Mouse (Mus musculus): ENCODE results near the gene Rdh9. TPM values are rescaled to one million over a fixed set of nuclear protein-coding genes. Genes with fewer than 3 reads are reported as not detected.
A peak's percentile ranks its signal among the peaks of the same experiment; 100 is the strongest.
"Not testable (repeated sequence)": the region's sequence is repeated elsewhere in the genome, so short reads cannot be mapped to it uniquely, and the experiment has no call there.

Rdh9 gene
- polyA plus RNA-seq, 1 experiment from 2014 or later: 0.38 TPM

GRCm38 (mm10) chr10:127751548-127751947 is 24.6 kb upstream of the Rdh9 start, which contains the start of gene Gpr182:
Gpr182 (minus strand) TSS chr10:127751732.
- Histone ChIP-seq H3K9me3 (ENCODE audit: control insufficient read depth, low read length) (no peaks in the 10 kb centered on the region), H3K4me3 (ENCODE audit: low read depth, low read length) (no peak within 1 kb of the TSS), H3K9ac (ENCODE audit: low read depth, low read length) (no peak within 1 kb of the TSS), H3K4me2 (ENCODE audit: low read depth, low read length) (0 out of 2 replicates have a peak within 1 kb of the TSS, but pooled peaks have one; percentile 12), H3K4me1 (ENCODE audit: control insufficient read depth, insufficient read depth, low read length) (no peaks in the 10 kb centered on the region), H3K36me3 (ENCODE audit: control insufficient read depth, insufficient read depth, low read length) (peaks cover 17% of the 10 kb centered on the region), H3K27ac (replicated peaks; ENCODE audit: low read depth, low read length) (no peak within 1 kb of the TSS), H3K27me3 (replicated peaks; ENCODE audit: control insufficient read depth, insufficient read depth, low read length) (no peaks in the 10 kb centered on the region)
- 37% methylated on average over 8 of the region's 8 CpGs for WGBS
- DNase-seq (ENCODE audit: low spot score) (no peak), ATAC-seq (ENCODE audit: low read depth) (no peak)

DNA sequence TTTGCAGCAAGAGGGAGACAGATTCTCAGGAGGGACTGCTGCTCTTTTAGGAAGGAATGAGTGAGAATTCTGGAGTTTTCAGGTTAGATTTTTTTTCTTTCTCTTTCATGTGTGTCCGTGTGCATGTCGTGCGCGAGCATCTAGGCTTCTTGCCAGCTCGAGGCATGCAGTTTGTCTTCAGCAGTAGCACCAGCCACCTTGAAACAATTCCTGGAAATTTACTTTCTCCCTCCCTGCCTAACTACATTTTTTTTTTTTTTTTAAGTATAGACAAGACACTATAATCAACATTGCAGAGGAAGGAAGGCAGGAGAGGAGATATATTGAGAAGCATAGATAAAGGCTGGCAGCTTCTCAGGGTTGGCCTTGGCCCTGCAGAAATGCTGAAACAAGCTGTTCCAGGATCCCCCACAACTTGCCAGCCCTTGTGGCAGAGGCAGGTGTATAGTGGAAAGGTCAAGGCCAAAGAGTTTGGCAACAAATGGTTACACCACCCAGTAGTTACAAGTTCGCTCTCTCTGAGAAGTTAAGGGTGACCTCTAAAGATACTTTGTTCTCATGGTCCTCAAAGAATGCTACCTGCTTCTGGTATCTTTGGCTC is 21.5 kb upstream of the Rdh9 start:
- DNase-seq (ENCODE audit: low spot score): no peak
- WGBS: 55% methylated on average over 6 of the region's 6 CpGs

GRCm38 (mm10) chr10:127755246-127755645 is 20.9 kb upstream of the Rdh9 start:
- 70% methylated on average over 3 of the region's 3 CpGs for WGBS
- no peak overlapping the region for H3K9ac ChIP-seq (ENCODE audit: low read depth, low read length)
- H3K27ac ChIP-seq (replicated peaks; ENCODE audit: low read depth, low read length): no peak overlapping the region
- no peak overlapping the region for H3K4me2 ChIP-seq (ENCODE audit: low read depth, low read length)
- no peaks in the 10 kb centered on the region for H3K27me3 ChIP-seq (replicated peaks; ENCODE audit: control insufficient read depth, insufficient read depth, low read length)
- H3K4me1 ChIP-seq (ENCODE audit: control insufficient read depth, insufficient read depth, low read length): no peaks in the 10 kb centered on the region
- no peak for ATAC-seq (ENCODE audit: low read depth)
- H3K4me3 ChIP-seq (ENCODE audit: low read depth, low read length): no peak overlapping the region
- no peaks in the 10 kb centered on the region for H3K36me3 ChIP-seq (ENCODE audit: control insufficient read depth, insufficient read depth, low read length)
- no peaks in the 10 kb centered on the region for H3K9me3 ChIP-seq (ENCODE audit: control insufficient read depth, low read length)
- no peak for DNase-seq (ENCODE audit: low spot score)

More for the DNA sequence above, 21.5 kb upstream of the Rdh9 start:
- H3K4me3 ChIP-seq (ENCODE audit: low read depth, low read length): no peak overlapping the region
- no peak overlapping the region for H3K4me2 ChIP-seq (ENCODE audit: low read depth, low read length)
- no peaks in the 10 kb centered on the region for H3K27me3 ChIP-seq (replicated peaks; ENCODE audit: control insufficient read depth, insufficient read depth, low read length)
- H3K9ac ChIP-seq (ENCODE audit: low read depth, low read length): no peak overlapping the region
- ATAC-seq (ENCODE audit: low read depth): no peak
- H3K9me3 ChIP-seq (ENCODE audit: control insufficient read depth, low read length): no peaks in the 10 kb centered on the region
- H3K27ac ChIP-seq (replicated peaks; ENCODE audit: low read depth, low read length): no peak overlapping the region
- H3K4me1 ChIP-seq (ENCODE audit: control insufficient read depth, insufficient read depth, low read length): no peaks in the 10 kb centered on the region
- H3K36me3 ChIP-seq (ENCODE audit: control insufficient read depth, insufficient read depth, low read length): no peaks in the 10 kb centered on the region

DNA sequence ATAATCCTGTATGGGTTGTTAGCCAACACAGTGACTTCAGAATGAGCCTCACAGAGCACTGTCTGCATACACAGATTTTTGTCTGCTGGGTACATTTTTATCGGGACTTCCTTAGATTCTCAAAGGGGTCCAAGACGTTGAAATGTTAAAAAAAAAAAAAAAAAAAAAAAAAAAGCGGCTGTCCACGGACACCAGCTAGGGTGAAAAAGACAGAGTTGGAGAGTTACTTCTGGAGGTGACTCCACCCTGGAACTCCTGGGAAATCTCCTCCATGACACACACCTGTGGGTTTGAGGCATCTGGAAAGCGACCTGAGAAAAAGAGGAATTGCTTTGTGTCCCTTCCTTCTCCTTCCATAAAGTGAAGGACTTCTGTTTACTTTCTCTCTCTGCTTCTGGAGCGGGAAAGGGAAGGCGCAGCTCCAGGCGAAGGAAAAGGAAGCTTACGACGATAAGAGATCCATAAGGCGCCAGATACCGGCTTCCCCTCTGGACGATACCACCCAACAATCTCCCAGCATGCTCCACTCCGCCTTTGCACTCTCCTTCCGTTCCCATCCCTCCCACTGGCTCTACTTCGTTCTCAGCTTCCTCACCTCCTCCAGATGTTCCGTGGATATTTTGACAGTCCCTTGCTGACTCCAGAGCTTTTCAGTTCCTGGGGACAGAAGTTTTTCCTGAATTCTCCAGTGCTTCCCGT is 20.3 kb upstream of the Rdh9 start:
- 38% methylated on average over 18 of the region's 18 CpGs for WGBS
- Histone ChIP-seq H3K9ac (ENCODE audit: low read depth, low read length) (no peak overlapping the region), H3K4me3 (ENCODE audit: low read depth, low read length) (peak overlapping the region; percentile 7; the same call in 1 of the 2 replicates)

GRCm38 (mm10) chr10:127759181-127760110 is 16.7 kb upstream of the Rdh9 start, which contains the start of the genes Rdh1 and Rdh16f1:
Rdh1 (plus strand) TSS chr10:127759721.
Rdh16f1 (plus strand) TSS chr10:127759787.
- no peak within 1 kb of the TSS for H3K27ac ChIP-seq (replicated peaks; ENCODE audit: low read depth, low read length)
- 68% methylated on average over 8 of the region's 9 CpGs for WGBS
- no peak for DNase-seq (ENCODE audit: low spot score)

More for the DNA sequence above, 20.3 kb upstream of the Rdh9 start:
- ATAC-seq (ENCODE audit: low read depth): no peak
- Histone ChIP-seq H3K4me2 (ENCODE audit: low read depth, low read length) (peak overlapping the region; percentile 38), H3K27me3 (replicated peaks; ENCODE audit: control insufficient read depth, insufficient read depth, low read length) (no peaks in the 10 kb centered on the region), H3K36me3 (ENCODE audit: control insufficient read depth, insufficient read depth, low read length) (no peaks in the 10 kb centered on the region), H3K9me3 (ENCODE audit: control insufficient read depth, low read length) (no peaks in the 10 kb centered on the region), H3K4me1 (ENCODE audit: control insufficient read depth, insufficient read depth, low read length) (no peaks in the 10 kb centered on the region), H3K27ac (replicated peaks; ENCODE audit: low read depth, low read length) (no peak overlapping the region)
- no peak for DNase-seq (ENCODE audit: low spot score)

DNA sequence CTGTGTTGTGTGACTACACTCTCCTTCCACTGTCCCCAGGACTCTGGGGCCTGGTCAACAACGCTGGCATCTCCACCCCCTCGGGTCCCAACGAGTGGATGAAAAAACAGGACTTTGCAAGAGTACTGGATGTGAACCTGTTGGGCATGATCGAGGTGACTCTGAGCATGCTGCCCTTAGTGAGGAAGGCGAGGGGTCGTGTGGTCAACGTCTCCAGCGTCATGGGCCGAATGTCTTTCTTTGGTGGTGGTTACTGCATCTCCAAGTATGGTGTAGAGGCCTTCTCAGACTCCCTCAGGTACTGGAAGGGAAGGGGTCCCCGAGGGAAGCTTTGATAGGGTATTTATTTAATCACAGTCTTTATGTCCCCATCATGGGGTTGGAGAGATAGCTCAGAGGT is 13.3 kb upstream of the Rdh9 start:
- not testable (repeated sequence) for H3K27ac ChIP-seq (replicated peaks; ENCODE audit: low read depth, low read length); H3K4me2 ChIP-seq (ENCODE audit: low read depth, low read length); H3K9me3 ChIP-seq (ENCODE audit: control insufficient read depth, low read length); ATAC-seq (ENCODE audit: low read depth); H3K4me1 ChIP-seq (ENCODE audit: control insufficient read depth, insufficient read depth, low read length); H3K9ac ChIP-seq (ENCODE audit: low read depth, low read length); H3K27me3 ChIP-seq (replicated peaks; ENCODE audit: control insufficient read depth, insufficient read depth, low read length); DNase-seq (ENCODE audit: low spot score); H3K4me3 ChIP-seq (ENCODE audit: low read depth, low read length); H3K36me3 ChIP-seq (ENCODE audit: control insufficient read depth, insufficient read depth, low read length)
- WGBS: 91% methylated on average over 10 of the region's 10 CpGs

More at GRCm38 (mm10) chr10:127759181-127760110, 16.7 kb upstream of the Rdh9 start, which contains the start of the genes Rdh1 and Rdh16f1:
- Histone ChIP-seq H3K4me3 (ENCODE audit: low read depth, low read length) (no peak within 1 kb of the TSS), H3K4me2 (ENCODE audit: low read depth, low read length) (no peak within 1 kb of the TSS), H3K9me3 (ENCODE audit: control insufficient read depth, low read length) (no peaks in the 10 kb centered on the region), H3K36me3 (ENCODE audit: control insufficient read depth, insufficient read depth, low read length) (no peaks in the 10 kb centered on the region), H3K27me3 (replicated peaks; ENCODE audit: control insufficient read depth, insufficient read depth, low read length) (no peaks in the 10 kb centered on the region), H3K4me1 (ENCODE audit: control insufficient read depth, insufficient read depth, low read length) (no peaks in the 10 kb centered on the region), H3K9ac (ENCODE audit: low read depth, low read length) (no peak within 1 kb of the TSS)
- ATAC-seq (ENCODE audit: low read depth): no peak

DNA sequence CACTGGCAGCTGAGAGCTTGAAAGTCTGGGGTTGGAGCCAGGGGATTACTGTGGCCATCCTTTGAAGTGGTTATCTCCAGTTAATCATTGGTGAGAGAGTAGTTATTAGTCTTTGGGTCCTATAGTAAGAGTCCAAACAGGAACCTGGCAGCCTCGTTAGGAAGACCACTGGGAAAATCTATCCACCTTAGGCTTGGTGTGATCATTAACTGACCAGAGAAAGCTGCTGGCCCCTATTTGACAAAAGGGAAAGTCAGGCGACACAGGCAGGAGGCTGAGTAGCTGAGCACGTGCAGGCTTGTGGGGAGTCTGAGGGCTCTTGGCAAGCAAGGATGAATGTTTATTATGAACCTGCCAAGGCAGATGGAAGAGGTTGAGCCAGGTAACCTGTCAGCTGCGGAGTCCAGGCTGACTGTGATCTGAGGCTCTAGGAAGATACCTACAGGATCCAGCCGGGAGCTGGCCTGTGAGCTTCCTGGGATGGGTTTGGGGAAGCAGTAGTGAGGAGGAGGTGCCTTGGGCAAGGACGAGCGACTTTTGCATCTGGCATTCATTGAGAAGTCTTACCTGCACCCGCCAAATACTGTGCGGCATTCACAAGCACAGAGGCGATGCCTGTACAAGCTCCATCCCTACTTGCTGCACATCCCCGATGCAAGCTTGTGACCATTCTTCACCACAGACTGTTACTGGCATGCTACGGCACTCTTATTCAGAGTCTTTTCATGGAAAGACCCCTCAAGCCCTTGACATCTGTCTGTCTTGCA is 12.1 kb upstream of the Rdh9 start:
- no peak for DNase-seq (ENCODE audit: low spot score)
- H3K4me2 ChIP-seq (ENCODE audit: low read depth, low read length): no peak overlapping the region
- no peaks in the 10 kb centered on the region for H3K27me3 ChIP-seq (replicated peaks; ENCODE audit: control insufficient read depth, insufficient read depth, low read length)
- H3K9ac ChIP-seq (ENCODE audit: low read depth, low read length): no peak overlapping the region
- H3K4me3 ChIP-seq (ENCODE audit: low read depth, low read length): no peak overlapping the region
- no peaks in the 10 kb centered on the region for H3K36me3 ChIP-seq (ENCODE audit: control insufficient read depth, insufficient read depth, low read length)
- no peak overlapping the region for H3K27ac ChIP-seq (replicated peaks; ENCODE audit: low read depth, low read length)
- H3K9me3 ChIP-seq (ENCODE audit: control insufficient read depth, low read length): no peaks in the 10 kb centered on the region
- no peak for ATAC-seq (ENCODE audit: low read depth)
- H3K4me1 ChIP-seq (ENCODE audit: control insufficient read depth, insufficient read depth, low read length): no peaks in the 10 kb centered on the region
- 44% methylated on average over 12 of the region's 12 CpGs for WGBS

GRCm38 (mm10) chr10:127766564-127766963 is 9.6 kb upstream of the Rdh9 start:
- Histone ChIP-seq H3K9ac (ENCODE audit: low read depth, low read length) (no peak overlapping the region), H3K9me3 (ENCODE audit: control insufficient read depth, low read length) (no peaks in the 10 kb centered on the region), H3K4me3 (ENCODE audit: low read depth, low read length) (no peak overlapping the region), H3K27ac (replicated peaks; ENCODE audit: low read depth, low read length) (no peak overlapping the region), H3K4me2 (ENCODE audit: low read depth, low read length) (no peak overlapping the region), H3K4me1 (ENCODE audit: control insufficient read depth, insufficient read depth, low read length) (no peaks in the 10 kb centered on the region), H3K36me3 (ENCODE audit: control insufficient read depth, insufficient read depth, low read length) (no peaks in the 10 kb centered on the region), H3K27me3 (replicated peaks; ENCODE audit: control insufficient read depth, insufficient read depth, low read length) (no peaks in the 10 kb centered on the region)
- ATAC-seq (ENCODE audit: low read depth) (no peak), DNase-seq (ENCODE audit: low spot score) (no peak)
- 73% methylated on average over 1 of the region's 1 CpGs for WGBS

Data from embryonic facial prominence, embryonic 14.5 days (tissue).